Mouse (Mus musculus) inflammation-experienced regulatory T-cells, adult 6 months (primary cell): Measurements from ENCODE around the gene Gpr4. TPM values are rescaled to one million over a fixed set of nuclear protein-coding genes. Genes with fewer than 3 reads are reported as not detected.

Source experiments
- ATAC-seq: one replicate; pipeline ENCODE4 v1.8.0; 2017
- polyA plus RNA-seq, 3 experiments: library from polyadenylated mRNA; unstranded; fragments of 100-300 nt; shearing (Covaris generic); gene quantifications; one replicate each; pipeline ENCODE4 v1.2.1; 2017

Gpr4 gene
- polyA plus RNA-seq = under 1 TPM in 1 of 3 experiments, not detected in 2; 0.13 TPM

- ATAC-seq = no peak
These were observed at the start of gene Gpr4 for GRCm38 (mm10) chr7:19211996-19212755. TSS of gene Gpr4 (plus strand) at chr7:19212538.

GRCm38 (mm10) chr7:19162928-19163327 lies 49.4 kb upstream of the Gpr4 start:
- no peak for ATAC-seq

GRCm38 (mm10) chr7:19163752-19164151 lies 48.6 kb upstream of the Gpr4 start:
- no peak for ATAC-seq

- no peak for ATAC-seq
These were observed 48.1 kb upstream of the Gpr4 start for GRCm38 (mm10) chr7:19164189-19164588.

- peak; percentile 54 for ATAC-seq
These were observed 47.4 kb upstream of the Gpr4 start for GRCm38 (mm10) chr7:19164978-19165377.

DNA sequence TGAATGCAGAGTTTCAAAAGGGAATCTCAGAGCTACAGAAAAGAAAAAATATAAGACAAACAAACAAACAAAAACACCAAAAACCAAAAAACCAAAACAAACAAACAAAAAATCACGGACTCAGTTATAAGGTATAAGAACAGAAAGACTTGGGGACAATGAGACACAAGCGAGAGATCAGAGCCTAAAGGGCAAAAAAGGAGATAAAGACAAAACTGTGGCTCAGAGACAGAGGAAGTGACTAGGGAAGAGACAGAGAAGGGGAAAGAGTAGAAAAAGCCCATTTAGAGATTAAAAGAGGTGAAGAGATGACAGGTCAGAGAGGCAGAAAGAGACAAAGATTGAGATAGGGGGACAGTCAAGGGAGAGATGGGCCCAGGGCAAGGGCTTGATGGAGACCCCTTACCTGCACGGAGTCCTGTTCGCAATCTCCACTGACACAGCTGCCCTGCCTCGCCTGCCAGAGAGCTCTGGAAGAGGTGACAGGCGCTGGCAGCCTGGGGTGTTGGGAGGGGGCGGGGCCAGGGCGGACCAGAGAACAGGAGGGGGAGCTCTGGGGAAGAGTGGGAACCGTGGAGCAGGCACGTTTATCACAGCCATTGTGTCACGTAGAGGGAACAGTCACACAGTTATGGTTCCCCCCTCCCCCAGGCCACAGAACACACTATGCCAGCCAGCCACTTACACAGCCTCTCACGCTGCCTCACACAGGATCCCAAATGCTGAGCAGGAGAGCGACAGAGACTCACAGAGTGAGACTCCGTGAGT lies 46.5 kb upstream of the Gpr4 start, which contains the start of gene Gipr:
Gene Gipr, minus strand, starts transcription at position 472 of the 768 bp plus-strand sequence.
- no peak for ATAC-seq

- no peak for ATAC-seq
These were observed 45.3 kb upstream of the Gpr4 start for GRCm38 (mm10) chr7:19166990-19167389.

GRCm38 (mm10) chr7:19169506-19169905 lies 42.8 kb upstream of the Gpr4 start:
- no peak for ATAC-seq

DNA sequence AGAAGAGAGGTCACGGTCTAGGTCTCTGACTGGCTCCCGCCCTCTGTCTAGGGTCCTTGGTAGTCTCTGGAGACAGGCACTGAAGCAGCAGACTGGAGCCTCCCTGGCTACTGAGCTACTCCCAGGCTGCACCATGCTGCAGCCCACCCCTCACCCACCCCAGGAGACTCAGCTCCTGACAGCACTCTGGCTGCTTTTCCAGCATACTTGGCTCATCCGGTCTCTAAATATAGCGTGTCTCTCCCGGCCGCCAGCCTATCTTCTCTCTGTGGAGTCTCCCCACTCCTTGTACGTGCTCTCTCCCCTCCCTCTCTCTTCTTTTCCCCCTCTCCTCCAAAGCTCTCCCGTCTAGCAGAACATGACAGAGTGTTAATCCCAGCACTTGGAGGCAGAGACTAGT lies 42.2 kb upstream of the Gpr4 start:
- no peak for ATAC-seq

- no peak for ATAC-seq
These were observed 40.5 kb upstream of the Gpr4 start for GRCm38 (mm10) chr7:19171831-19172230.

GRCm38 (mm10) chr7:19172874-19173273 lies 39.5 kb upstream of the Gpr4 start:
- no peak for ATAC-seq

GRCm38 (mm10) chr7:19175708-19176515 lies 36.4 kb upstream of the Gpr4 start, which contains the start of gene Eml2:
TSS of gene Eml2 (plus strand) at chr7:19176421.
- ATAC-seq = no peak

GRCm38 (mm10) chr7:19176516-19176947 lies 35.8 kb upstream of the Gpr4 start:
- no peak for ATAC-seq

DNA sequence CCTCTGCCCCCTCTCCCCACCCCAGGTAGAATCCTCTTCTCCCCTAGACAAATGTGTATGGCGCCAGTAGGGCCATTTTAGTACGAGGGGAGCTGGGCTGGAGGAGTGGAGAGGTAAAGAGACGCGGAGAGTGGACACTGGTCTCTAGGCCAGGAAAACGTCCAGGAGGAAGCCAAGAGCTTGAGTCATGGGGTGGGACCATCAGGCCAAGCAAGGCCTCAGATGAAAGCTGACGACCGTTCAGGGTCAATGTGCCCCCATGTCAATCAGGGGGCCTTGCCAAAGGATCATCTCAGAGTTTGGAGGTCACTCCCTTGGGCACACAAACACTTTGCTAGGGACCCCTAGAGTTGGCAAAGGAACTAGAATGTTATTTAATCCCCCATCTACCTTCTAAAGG lies 35.1 kb upstream of the Gpr4 start:
- ATAC-seq = no peak

- no peak for ATAC-seq
These were observed 34.3 kb upstream of the Gpr4 start for GRCm38 (mm10) chr7:19178035-19178434.

DNA sequence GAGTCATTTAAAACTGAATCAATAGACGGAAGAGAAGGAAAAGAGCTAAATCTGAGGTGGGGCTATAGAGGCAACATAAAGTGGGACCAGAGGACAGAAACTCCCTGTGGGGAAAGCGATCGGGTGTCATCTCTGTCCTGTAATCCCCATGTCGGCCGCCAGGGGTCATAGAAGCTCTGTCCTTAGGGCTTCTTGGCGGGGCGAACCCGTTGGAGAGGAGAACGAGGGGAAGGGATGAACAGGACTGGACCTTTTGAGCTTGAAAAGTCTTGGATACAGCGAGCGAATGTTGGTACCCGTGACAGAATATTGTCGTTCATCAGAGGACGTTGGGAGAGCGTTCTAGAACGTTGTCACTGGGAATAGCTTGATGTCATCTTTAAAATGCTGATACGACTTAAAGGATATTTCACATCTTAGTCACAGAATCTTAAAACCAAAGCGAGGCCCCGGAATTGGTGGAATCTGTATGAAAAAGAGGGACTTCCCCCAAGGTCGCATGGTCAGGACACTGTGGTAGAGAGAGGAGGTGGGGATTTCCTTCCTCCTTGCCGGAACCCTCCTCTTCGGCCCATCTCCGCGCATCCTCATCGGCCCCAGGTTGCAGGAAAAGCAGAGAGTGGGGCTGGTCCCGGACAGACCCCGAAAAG lies 33.8 kb upstream of the Gpr4 start:
- ATAC-seq = peak; percentile 51

GRCm38 (mm10) chr7:19179173-19179572 lies 33.2 kb upstream of the Gpr4 start:
- ATAC-seq = peak; percentile 34

- ATAC-seq = no peak
These were observed 32.4 kb upstream of the Gpr4 start for GRCm38 (mm10) chr7:19179936-19180335.

DNA sequence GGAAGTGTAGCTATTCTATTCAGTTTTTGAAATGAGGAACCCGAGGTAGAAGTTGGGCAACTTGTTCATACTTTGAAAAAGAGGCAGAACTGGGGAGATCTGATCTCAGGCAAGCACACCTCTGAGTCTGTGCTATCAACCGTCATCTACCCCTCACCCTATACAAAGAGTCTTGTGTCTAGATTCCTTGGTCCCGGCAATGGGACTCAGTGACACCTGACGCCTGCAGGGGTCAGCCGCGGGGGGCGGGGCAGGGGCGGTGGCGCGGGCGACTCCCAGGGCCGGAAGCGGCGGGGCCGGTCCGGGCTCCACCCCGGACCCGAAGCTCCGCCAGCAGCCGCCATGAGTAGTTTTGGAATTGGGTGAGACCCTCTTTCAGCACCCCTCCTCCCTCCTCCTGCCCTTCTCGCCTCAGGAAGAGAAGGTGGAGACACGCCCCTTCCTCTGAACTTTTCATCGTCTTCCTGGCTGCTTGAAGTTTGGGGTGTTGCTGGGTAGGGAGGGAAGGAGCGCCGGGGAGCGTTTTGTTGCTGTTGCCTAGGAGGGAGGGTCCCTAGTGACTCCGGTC lies 31.4 kb upstream of the Gpr4 start:
- ATAC-seq = peak; percentile 55

- no peak for ATAC-seq
These were observed 28.1 kb upstream of the Gpr4 start for GRCm38 (mm10) chr7:19184250-19184649.

DNA sequence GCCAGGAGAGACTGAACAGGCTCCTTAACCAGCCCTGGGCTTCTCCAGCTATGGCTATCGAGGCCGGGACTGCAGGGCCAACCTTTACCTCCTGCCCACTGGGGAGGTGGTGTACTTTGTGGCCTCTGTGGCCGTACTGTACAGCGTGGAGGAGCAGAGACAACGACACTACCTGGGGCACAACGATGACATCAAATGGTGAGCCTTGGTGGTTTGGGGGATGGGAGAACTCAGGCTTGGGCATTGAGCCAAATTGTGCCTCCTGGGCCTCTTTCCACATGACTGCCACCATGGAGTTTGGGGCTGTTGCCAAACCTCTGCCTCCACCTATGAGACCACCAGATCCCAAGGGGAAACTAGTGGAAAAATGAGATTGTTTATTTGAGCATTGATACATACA lies 27.6 kb upstream of the Gpr4 start:
- no peak for ATAC-seq

- no peak for ATAC-seq
These were observed 17.7 kb upstream of the Gpr4 start for GRCm38 (mm10) chr7:19194676-19195075.
